Comparison of ENCODE assay signal across 8 mouse cellular contexts in the genomic region with DNA sequence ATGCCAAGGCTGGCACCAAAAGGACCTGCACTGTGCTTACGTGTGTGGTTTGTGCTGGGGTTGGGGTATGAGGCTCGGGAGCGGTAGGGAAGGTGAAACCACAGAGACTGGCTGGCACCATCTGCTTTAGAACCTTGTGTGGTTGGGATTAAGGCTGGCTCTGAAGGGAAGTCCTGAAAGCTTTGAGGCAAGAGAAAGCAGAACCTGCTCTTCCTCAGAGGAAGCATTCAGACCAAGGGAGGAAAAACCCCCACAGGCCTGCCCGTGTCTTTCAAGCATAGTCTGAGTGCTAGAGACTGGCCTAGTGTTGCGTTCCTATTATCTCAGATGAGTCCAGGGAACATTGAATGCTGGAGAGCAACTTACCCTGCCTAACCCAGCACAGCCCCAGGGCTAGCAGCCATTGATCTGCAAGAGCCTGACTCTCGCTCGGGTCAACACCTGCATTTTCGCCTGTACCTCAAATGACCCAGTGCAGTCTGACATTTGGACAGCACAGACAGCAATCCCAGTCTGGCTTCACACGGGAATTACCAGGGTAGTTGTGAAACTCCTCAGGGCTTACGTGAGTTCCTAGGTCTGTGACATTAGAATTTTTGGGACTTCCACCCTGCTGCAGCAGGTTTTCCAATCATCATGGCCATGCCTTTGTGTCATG. TPM values are rescaled to one million over a fixed set of nuclear protein-coding genes. Genes with fewer than 3 reads are reported as not detected.
DNase-seq lines count a peak whose midpoint lies in the region; ATAC-seq and TF ChIP-seq lines count a peak whose summit lies in the region.

No protein-coding gene starts in this region.

- WGBS in heart, embryonic 14.5 days: 73% methylated on average over 10 of the region's 10 CpGs
- 60% methylated on average over 10 of the region's 10 CpGs for WGBS in heart, postnatal 0 days
- 88% methylated on average over 10 of the region's 10 CpGs for WGBS in midbrain, embryonic 12.5 days

- intact Hi-C loops in left cerebral cortex, postnatal 36 days (cut with DNase I): loop anchor here (5.0 kb wide), 1 partner anchor 51 kb away; a partner anchor contains a TSS

- TF ChIP-seq EP300 in heart, postnatal 0 days (IDR thresholded peaks at IDR 0.05; ENCODE audit: low read depth): no peak

- peak overlapping the region; percentile 56 for H3K4me2 ChIP-seq in heart, embryonic 14.5 days (ENCODE audit: low read length)
- peak overlapping the region; percentile 61 for H3K4me2 ChIP-seq in heart, postnatal 0 days (ENCODE audit: low read depth, low read length)
- H3K4me2 ChIP-seq in midbrain, embryonic 12.5 days (replicated peaks): no peak overlapping the region

- H3K27me3 ChIP-seq in heart, embryonic 14.5 days (ENCODE audit: control insufficient read depth, insufficient read depth, low read length): no peaks in the 10 kb centered on the region
- H3K27me3 ChIP-seq in heart, postnatal 0 days (ENCODE audit: control insufficient read depth, insufficient read depth, low read length): no peaks in the 10 kb centered on the region
- no peaks in the 10 kb centered on the region for H3K27me3 ChIP-seq in midbrain, embryonic 12.5 days

- H3K4me1 ChIP-seq in heart, embryonic 14.5 days (ENCODE audit: control insufficient read depth in 2 of 2, insufficient read depth in 2 of 2, low read length in 2 of 2): peaks cover 11 to 14% of the 10 kb centered on the region in 2 experiments
- H3K4me1 ChIP-seq in heart, postnatal 0 days (ENCODE audit: control insufficient read depth, insufficient read depth): peaks cover 13% of the 10 kb centered on the region; the same call in 1 of the 2 replicates
- peaks cover 8% of the 10 kb centered on the region for H3K4me1 ChIP-seq in midbrain, embryonic 12.5 days

- no peaks in the 10 kb centered on the region for H3K36me3 ChIP-seq in heart, embryonic 14.5 days (ENCODE audit: control insufficient read depth, insufficient read depth, low read length)
- no peaks in the 10 kb centered on the region for H3K36me3 ChIP-seq in heart, postnatal 0 days (replicated peaks; ENCODE audit: control insufficient read depth, insufficient read depth, low read length)
- no peaks in the 10 kb centered on the region for H3K36me3 ChIP-seq in midbrain, embryonic 12.5 days

- H3K9me3 ChIP-seq in heart, embryonic 14.5 days (ENCODE audit: control insufficient read depth, low read length): no peaks in the 10 kb centered on the region
- H3K9me3 ChIP-seq in heart, postnatal 0 days (replicated peaks; ENCODE audit: control insufficient read depth, low read length): no peaks in the 10 kb centered on the region
- H3K9me3 ChIP-seq in midbrain, embryonic 12.5 days: no peaks in the 10 kb centered on the region

- peak overlapping the region; percentile 68 for H3K9ac ChIP-seq in heart, embryonic 14.5 days (ENCODE audit: low read length)
- H3K9ac ChIP-seq in heart, postnatal 0 days (replicated peaks; ENCODE audit: low read depth, low read length): peak overlapping the region; percentile 62
- H3K9ac ChIP-seq in midbrain, embryonic 12.5 days (replicated peaks): no peak overlapping the region

- H3K4me3 ChIP-seq in heart, embryonic 14.5 days (ENCODE audit: control insufficient read depth in 1 of 2, insufficient read depth in 1 of 2, low read depth in 1 of 2, low read length in 2 of 2): no peak overlapping the region
- peak overlapping the region; percentile 45 for H3K4me3 ChIP-seq in heart, postnatal 0 days (ENCODE audit: low read depth, low read length)
- H3K4me3 ChIP-seq in midbrain, embryonic 12.5 days: no peak overlapping the region

- peak overlapping the region; percentile 4 to 62; a peak in 1 of 4 replicates for H3K27ac ChIP-seq in heart, embryonic 14.5 days (replicated peaks in 1 of 2; ENCODE audit: control insufficient read depth in 1 of 2, insufficient read depth in 1 of 2, low read depth in 2 of 2, low read length in 2 of 2)
- H3K27ac ChIP-seq in heart, postnatal 0 days (ENCODE audit: low read depth): peak overlapping the region; percentile 90
- H3K27ac ChIP-seq in midbrain, embryonic 12.5 days (replicated peaks): peak overlapping the region; percentile 72; the same call in 1 of the 2 replicates

- ATAC-seq in heart, embryonic 14.5 days (ENCODE audit: insufficient number of reproducible peaks, insufficient read depth, low FRiP score, low read depth): no peak
- peak; percentile 5; the same call in 1 of the 2 replicates for ATAC-seq in heart, postnatal 0 days (ENCODE audit: insufficient read depth, low read depth)
- no peak for ATAC-seq in midbrain, embryonic 12.5 days (ENCODE audit: low FRiP score, low read depth)

- no peak for DNase-seq in heart, postnatal 4 days
- DNase-seq in R1 (ENCODE audit: low read depth, low spot score): peak; percentile 37
- no peak for DNase-seq in heart, postnatal 0 days (ENCODE audit: low spot score)
- no peak for DNase-seq in adrenal gland, adult 18-20 months (ENCODE audit: low spot score in 2 of 2)
- no peak for DNase-seq in left cerebral cortex, postnatal 36 days (ENCODE audit: low spot score in 2 of 2)
- no peak for DNase-seq in cerebellum, postnatal 4 days (ENCODE audit: low spot score in 2 of 2)

- no peak for TF ChIP-seq CTCF in heart, postnatal 0 days (IDR thresholded peaks at IDR 0.05; ENCODE audit: low read depth)

RNA-seq across cellular contexts. Expression of a gene that starts 0.5 kb away (rescaled TPM):
- polyA plus RNA-seq in heart, embryonic 14.5 days (2014; fragmentation: Nextera tagmentation; extraction: Ambion mirVana): 4.8 and 5.9 TPM in 2 replicates
- total RNA-seq in heart, postnatal 4 days (2021): 10 to 100 TPM; 14.2 to 17.0 TPM
- total RNA-seq in heart, postnatal 0 days (2014; rRNA removed; ENCODE audit: low replicate concordance): 6.4 and 12.4 TPM in 2 replicates
- polyA plus RNA-seq in heart, postnatal 0 days (2015; fragmentation: Nextera tagmentation; extraction: Ambion mirVana): 7.9 and 9.2 TPM in 2 replicates
- 0.80 and 1.2 TPM in 2 replicates for polyA plus RNA-seq in midbrain, embryonic 12.5 days (2016; fragmentation: Nextera tagmentation; extraction: Ambion mirVana)
- total RNA-seq in adrenal gland, adult 18-20 months (2021): 10 to 100 TPM; 20.5 to 24.8 TPM
- total RNA-seq in left cerebral cortex, postnatal 36 days (2021): 1 to 10 TPM; 8.0 to 9.3 TPM

RNA-seq across cellular contexts. Expression of a gene that starts 51.6 kb away (rescaled TPM):
- 5.6 and 5.8 TPM in 2 replicates for polyA plus RNA-seq in heart, embryonic 14.5 days (2014; fragmentation: Nextera tagmentation; extraction: Ambion mirVana)
- total RNA-seq in heart, postnatal 4 days (2021): 10 to 100 TPM; 11.1 to 11.6 TPM
- 5.0 and 11.6 TPM in 2 replicates for total RNA-seq in heart, postnatal 0 days (2014; rRNA removed; ENCODE audit: low replicate concordance)
- polyA plus RNA-seq in heart, postnatal 0 days (2015; fragmentation: Nextera tagmentation; extraction: Ambion mirVana): 2.8 and 3.0 TPM in 2 replicates
- polyA plus RNA-seq in midbrain, embryonic 12.5 days (2016; fragmentation: Nextera tagmentation; extraction: Ambion mirVana): 6.2 and 6.4 TPM in 2 replicates
- 1 to 10 TPM; 2.9 to 6.5 TPM for total RNA-seq in adrenal gland, adult 18-20 months (2021)
- 10 to 100 TPM; 20.2 to 24.6 TPM for total RNA-seq in left cerebral cortex, postnatal 36 days (2021)

Comparison
In these comparisons a context has a peak if more than half of its experiments do, and no peak if none do; other contexts are left out.
1. H3K27ac ChIP-seq: peak in every context shown above with its lines; median percentile 90 in heart, postnatal 0 days; 72 in midbrain, embryonic 12.5 days; 33 in heart, embryonic 14.5 days.